Mouse (Mus musculus) testis, adult 10 weeks (tissue): ENCODE results near the gene Trnp1. TPM values are rescaled to one million over a fixed set of nuclear protein-coding genes. Genes with fewer than 3 reads are reported as not detected.

Experiments
- polyA plus RNA-seq: library from polyadenylated mRNA; stranded (reverse); fragments of 350-450 nt; fragmentation: Illumina TruSeq; extraction: RNeasy Lipid Tissue Mini Kit (QIAGEN cat#74804); gene quantifications from one replicate; pipeline ENCODE4 v1.2.3, GENCODE M21; 2014; ENCODE audit warnings: low read depth, low replicate concordance

The Trnp1 gene
- polyA plus RNA-seq = 0.62 TPM

DNA sequence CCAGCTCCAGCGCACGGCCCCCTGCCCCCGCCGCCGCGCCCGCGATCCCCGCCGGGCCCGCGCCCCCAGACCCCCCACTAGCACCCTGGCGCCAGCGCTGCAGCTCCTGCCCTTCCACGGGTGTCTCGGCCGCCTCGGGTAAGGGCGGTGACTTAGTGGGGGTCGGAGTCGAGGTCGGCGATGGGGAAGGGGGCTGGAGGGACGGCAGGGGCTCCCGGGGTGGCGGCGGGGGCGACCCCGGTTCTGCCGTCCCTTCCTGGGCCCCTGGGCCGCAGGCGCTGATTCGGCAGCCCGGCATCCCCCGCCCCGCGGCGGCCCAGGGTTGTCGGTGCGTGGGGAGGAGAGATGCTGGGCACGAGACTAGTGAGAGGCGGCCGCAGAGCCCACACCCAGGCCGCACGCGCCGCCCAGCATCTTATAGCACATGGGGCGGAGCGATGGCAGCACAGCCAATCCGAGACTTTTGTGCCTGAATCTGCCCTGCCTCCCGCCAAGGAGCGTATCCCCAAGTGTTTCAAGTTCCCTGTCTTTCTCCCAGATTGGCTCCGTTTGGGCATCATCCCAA, at the start of gene Trnp1:
TSS of gene Trnp1 (minus strand) at position 391 of the 565 bp plus-strand sequence.

GRCm38 (mm10) chr4:133545272-133546231, 47.2 kb upstream of the Trnp1 start, which contains the start of gene Nudc:
Gene Nudc (minus strand): TSS chr4:133545996.

DNA sequence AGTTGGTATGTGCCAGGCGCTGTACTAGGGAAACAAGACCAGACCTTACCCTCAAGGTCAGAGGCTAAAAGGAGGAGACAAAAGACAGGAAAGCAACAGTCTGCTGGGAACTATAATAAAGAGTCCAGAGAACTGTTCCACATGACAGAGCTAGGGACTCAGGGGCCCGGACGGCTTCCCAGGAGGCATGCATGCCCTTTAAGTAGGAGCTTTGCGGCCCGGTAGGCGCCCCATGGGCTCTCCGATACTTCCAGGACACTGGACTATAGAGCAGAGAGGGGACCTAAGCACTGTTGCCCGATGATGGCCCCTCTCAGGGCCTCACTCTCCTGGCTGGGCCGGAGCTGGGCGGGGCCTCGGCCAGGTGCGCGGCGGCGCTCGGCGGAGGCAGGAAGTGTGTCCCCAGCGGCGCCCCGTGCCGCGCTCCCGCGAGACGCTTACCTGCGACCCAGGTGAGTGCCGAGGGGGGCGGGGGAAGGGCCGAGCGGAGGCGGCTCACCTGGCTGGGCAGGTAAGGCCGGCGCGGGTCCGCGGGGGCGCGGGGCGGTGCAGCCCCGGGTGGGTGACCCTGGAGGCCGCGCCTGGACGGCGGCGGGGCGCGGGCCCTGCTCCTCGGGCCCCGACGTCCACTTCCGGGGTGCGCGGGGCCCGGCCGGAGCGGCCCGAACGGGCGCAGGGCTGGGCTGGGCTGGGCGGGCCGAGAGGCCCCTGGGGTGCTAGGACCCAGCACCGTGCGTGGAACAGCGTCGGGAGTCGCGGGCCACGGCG, 20.4 kb upstream of the Trnp1 start, which contains the start of gene Kdf1:
TSS of gene Kdf1 (plus strand) at position 363 of the 768 bp plus-strand sequence.

DNA sequence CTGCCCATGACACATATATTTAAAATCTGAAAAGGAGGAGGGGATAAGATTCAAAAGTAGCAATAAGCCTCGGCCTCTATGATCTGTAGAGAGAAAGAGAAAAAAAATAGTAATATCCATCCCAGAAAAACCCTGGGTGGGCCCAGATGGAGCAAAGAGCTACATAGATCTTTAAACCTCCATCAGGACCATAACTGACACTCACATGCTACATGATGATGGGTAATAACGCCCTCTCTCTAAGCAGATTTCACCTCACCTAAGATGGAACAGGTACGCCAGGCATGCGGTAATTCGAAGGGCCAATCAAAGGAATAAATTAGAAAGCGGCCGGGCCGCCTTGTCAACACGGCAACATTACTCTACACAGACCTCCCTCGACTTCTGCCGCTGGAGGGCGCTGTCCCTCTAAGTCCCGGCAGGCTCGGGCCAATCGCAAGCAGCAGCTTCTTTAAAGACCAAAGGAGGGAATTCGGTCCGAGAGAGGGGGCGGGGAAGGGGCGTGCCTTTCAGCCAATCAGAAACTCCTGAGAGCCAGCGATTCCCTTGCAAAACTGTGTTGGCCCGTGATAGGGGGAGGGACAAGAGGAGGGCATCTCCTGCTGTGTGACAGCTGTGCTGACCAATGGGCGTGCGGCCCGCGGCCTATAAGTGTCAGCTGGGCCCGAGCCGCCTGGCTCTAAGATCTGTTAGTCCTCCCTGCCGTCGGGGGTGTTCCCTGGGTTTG, 18.7 kb downstream of the Trnp1 start, which contains the start of gene Tent5b:
TSS of gene Tent5b (plus strand) at position 675 of the 727 bp plus-strand sequence.

Other genes with a start within 250 kb of the Trnp1 start
- not detected for gene Sytl1, start 235.4 kb downstream of the Trnp1 start, polyA plus RNA-seq
- 1.3 TPM for gene Tmem222, start 220.8 kb downstream of the Trnp1 start, polyA plus RNA-seq
- 34.7 TPM for gene Wdtc1, start 145.1 kb downstream of the Trnp1 start, polyA plus RNA-seq
- 1.8 TPM for gene Slc9a1, start 128.8 kb downstream of the Trnp1 start, polyA plus RNA-seq
- 2.5 TPM for gene Tent5b, start 18.4 kb downstream of the Trnp1 start, polyA plus RNA-seq
- 0.15 TPM for gene Kdf1, start 20.4 kb upstream of the Trnp1 start, polyA plus RNA-seq
- gene Nudc, start 47.4 kb upstream of the Trnp1 start, polyA plus RNA-seq = 41.2 TPM
- not detected for gene Nr0b2, start 54.8 kb upstream of the Trnp1 start, polyA plus RNA-seq
- 0.63 TPM for gene Gpatch3, start 76.2 kb upstream of the Trnp1 start, polyA plus RNA-seq
- gene Gpn2, start 85.8 kb upstream of the Trnp1 start, polyA plus RNA-seq = 0.66 TPM
- not detected for gene Sfn, start 103.6 kb upstream of the Trnp1 start, polyA plus RNA-seq
- 0.32 TPM for gene Zdhhc18, start 151.6 kb upstream of the Trnp1 start, polyA plus RNA-seq
- 2.9 TPM for gene Pigv, start 174.1 kb upstream of the Trnp1 start, polyA plus RNA-seq